Mouse (Mus musculus): ENCODE measurements around the gene Bcap29. TPM values are rescaled to one million over a fixed set of nuclear protein-coding genes. Genes with fewer than 3 reads are reported as not detected.

The Bcap29 gene
- polyA plus RNA-seq (2014; fragmentation: Nextera tagmentation; extraction: Ambion mirVana) = 27.8 and 32.7 TPM in 2 replicates

DNA sequence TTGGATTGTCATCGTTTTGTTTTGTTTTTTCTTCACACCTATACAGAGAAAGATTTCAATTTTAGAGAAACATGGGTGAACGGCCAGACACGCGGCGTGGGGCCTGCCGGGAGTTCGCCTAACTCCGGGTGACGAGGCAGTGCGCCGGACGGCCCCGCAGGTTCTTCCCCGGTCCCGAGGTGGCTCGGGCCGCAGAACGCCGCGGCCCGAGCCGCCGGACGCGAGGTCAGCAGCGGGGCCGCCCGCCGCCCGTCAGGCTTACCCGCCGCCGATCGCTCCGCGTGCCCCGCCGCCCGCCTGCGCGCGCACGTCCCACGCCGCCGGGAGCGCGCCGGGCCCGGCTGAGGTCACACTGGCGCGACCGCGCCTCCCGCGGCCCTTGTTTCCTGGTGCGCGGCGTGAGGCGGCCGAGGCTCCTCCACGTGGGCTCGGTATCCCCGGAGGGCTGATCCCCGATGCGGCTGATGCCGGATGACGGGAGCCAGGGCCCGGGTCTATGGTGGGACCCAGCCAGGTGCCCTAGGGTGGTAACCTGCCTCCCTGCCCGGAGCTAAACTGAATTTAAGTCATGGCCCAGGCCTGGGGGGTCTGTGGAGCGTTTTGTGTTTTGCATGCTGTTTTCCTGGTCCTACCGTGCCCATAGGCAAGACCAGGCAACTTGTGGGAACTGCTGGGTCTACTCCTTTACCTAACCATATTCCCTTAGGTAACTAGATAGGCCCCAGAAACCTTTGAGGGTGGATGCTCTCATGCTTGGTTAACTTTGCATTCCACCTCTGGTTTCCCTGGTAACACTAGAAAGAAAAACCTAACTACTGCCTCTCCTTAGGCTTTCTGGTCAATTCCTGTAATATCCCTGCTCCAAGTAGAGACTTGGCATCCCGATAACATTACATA is at the start of gene Bcap29:
TSS of gene Bcap29 (minus strand) at position 316 of the 897 bp plus-strand sequence.
- DNase-seq (ENCODE audit: low spot score) (peak; percentile 71), ATAC-seq (peak; percentile 87)
- Histone ChIP-seq H3K4me2 (ENCODE audit: low read length) (peak within 1 kb of the TSS; percentile 79), H3K4me3 (ENCODE audit: low read depth, low read length) (peak within 1 kb of the TSS; percentile 60), H3K9me3 (replicated peaks; ENCODE audit: control insufficient read depth, low read length) (no peaks in the 10 kb centered on the region), H3K4me1 (ENCODE audit: control insufficient read depth, insufficient read depth, low read length) (peaks cover 5% of the 10 kb centered on the region; the same call in 1 of the 2 replicates), H3K9ac (ENCODE audit: low read length) (peak within 1 kb of the TSS; percentile 85), H3K27ac (ENCODE audit: low read depth, low read length) (peak within 1 kb of the TSS; percentile 55; the same call in 1 of the 2 replicates), H3K27me3 (replicated peaks; ENCODE audit: control insufficient read depth, insufficient read depth, low read length) (no peaks in the 10 kb centered on the region), H3K36me3 (ENCODE audit: control insufficient read depth, insufficient read depth, low read length) (no peaks in the 10 kb centered on the region)
- 2% methylated on average over 68 of the region's 73 CpGs for WGBS

DNA sequence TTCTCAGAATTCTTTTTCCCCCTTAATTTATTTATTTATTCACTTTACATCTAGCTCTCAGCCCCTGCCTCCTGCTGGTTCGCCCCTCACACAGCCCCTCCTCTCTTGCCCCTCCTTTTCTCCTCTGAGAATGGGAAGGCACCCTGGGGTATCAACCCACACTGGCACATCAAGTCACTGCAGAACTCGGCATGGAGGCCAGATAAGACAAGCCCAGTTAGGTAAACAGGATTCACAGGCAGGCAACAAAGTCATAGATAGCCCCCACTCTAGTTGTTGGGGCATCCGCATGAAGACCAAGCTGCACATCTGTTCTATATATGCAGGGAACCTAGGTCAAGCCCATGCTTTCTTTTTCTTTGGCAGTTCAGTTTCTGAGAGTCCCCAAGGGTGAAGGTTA is 32.7 kb upstream of the Bcap29 start:
- DNase-seq (ENCODE audit: low spot score) (no peak), ATAC-seq (no peak)
- Histone ChIP-seq H3K4me2 (ENCODE audit: low read length) (no peak overlapping the region), H3K9me3 (replicated peaks; ENCODE audit: control insufficient read depth, low read length) (no peaks in the 10 kb centered on the region), H3K36me3 (ENCODE audit: control insufficient read depth, insufficient read depth, low read length) (peaks cover 22% of the 10 kb centered on the region; the same call in 1 of the 2 replicates), H3K4me1 (ENCODE audit: control insufficient read depth, insufficient read depth, low read length) (no peaks in the 10 kb centered on the region), H3K27ac (ENCODE audit: low read depth, low read length) (no peak overlapping the region), H3K4me3 (ENCODE audit: low read depth, low read length) (no peak overlapping the region), H3K27me3 (replicated peaks; ENCODE audit: control insufficient read depth, insufficient read depth, low read length) (no peaks in the 10 kb centered on the region), H3K9ac (ENCODE audit: low read length) (no peak overlapping the region)
- 68% methylated on average over 3 of the region's 3 CpGs for WGBS

DNA sequence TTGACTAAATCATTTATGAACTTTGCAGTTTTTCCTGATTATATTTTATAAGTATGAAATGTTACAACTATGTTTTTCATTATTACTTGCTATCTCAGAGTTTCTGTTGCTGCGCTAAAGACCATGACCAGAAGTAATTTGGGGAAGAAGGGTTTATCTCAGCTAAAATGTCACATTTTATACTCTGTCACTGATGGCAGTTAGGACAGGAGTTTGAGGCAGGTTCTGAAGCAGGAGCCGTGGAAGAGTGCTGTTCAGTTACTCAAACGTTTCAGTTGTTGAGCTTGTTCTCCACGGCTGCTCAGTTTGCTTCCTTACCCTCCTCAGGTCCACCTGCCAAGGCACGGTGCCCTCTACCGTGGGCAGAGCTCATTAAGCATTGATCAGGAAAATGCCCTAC is 31.5 kb upstream of the Bcap29 start:
- Histone ChIP-seq H3K27ac (ENCODE audit: low read depth, low read length) (no peak overlapping the region), H3K4me2 (ENCODE audit: low read length) (no peak overlapping the region), H3K9me3 (replicated peaks; ENCODE audit: control insufficient read depth, low read length) (no peaks in the 10 kb centered on the region), H3K27me3 (replicated peaks; ENCODE audit: control insufficient read depth, insufficient read depth, low read length) (no peaks in the 10 kb centered on the region), H3K4me3 (ENCODE audit: low read depth, low read length) (no peak overlapping the region), H3K36me3 (ENCODE audit: control insufficient read depth, insufficient read depth, low read length) (peaks cover 21% of the 10 kb centered on the region; the same call in 1 of the 2 replicates), H3K9ac (ENCODE audit: low read length) (no peak overlapping the region), H3K4me1 (ENCODE audit: control insufficient read depth, insufficient read depth, low read length) (no peaks in the 10 kb centered on the region)
- 70% methylated on average over 6 of the region's 6 CpGs for WGBS
- ATAC-seq (no peak), DNase-seq (ENCODE audit: low spot score) (no peak)

DNA sequence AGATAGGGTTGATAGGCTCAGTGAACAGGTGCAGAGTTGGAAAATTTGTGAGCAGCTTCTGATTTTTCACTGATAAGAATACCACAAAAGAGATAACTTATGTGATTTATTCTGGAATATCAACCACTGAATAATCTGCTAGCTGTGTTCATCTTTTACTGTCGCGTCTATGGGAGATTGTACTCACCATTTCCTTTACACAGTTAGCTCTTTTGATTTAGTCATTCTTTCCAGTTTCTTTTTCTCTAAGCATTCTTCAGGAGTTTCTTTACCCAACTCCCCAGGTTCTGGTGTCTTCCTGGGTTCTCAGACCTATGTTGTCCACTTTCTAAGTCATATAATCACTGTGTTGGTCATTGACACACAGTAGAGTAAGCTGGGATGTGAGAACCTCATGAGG is 22.4 kb upstream of the Bcap29 start:
- H3K36me3 ChIP-seq (ENCODE audit: control insufficient read depth, insufficient read depth, low read length) = no peaks in the 10 kb centered on the region
- no peak overlapping the region for H3K4me3 ChIP-seq (ENCODE audit: low read depth, low read length)
- no peak overlapping the region for H3K4me2 ChIP-seq (ENCODE audit: low read length)
- no peaks in the 10 kb centered on the region for H3K9me3 ChIP-seq (replicated peaks; ENCODE audit: control insufficient read depth, low read length)
- no peak overlapping the region for H3K9ac ChIP-seq (ENCODE audit: low read length)
- no peak for ATAC-seq
- H3K27me3 ChIP-seq (replicated peaks; ENCODE audit: control insufficient read depth, insufficient read depth, low read length) = no peaks in the 10 kb centered on the region
- DNase-seq (ENCODE audit: low spot score) = no peak
- H3K4me1 ChIP-seq (ENCODE audit: control insufficient read depth, insufficient read depth, low read length) = peaks cover 3% of the 10 kb centered on the region; the same call in 1 of the 2 replicates
- 95% methylated on average over 2 of the region's 2 CpGs for WGBS
- no peak overlapping the region for H3K27ac ChIP-seq (ENCODE audit: low read depth, low read length)

DNA sequence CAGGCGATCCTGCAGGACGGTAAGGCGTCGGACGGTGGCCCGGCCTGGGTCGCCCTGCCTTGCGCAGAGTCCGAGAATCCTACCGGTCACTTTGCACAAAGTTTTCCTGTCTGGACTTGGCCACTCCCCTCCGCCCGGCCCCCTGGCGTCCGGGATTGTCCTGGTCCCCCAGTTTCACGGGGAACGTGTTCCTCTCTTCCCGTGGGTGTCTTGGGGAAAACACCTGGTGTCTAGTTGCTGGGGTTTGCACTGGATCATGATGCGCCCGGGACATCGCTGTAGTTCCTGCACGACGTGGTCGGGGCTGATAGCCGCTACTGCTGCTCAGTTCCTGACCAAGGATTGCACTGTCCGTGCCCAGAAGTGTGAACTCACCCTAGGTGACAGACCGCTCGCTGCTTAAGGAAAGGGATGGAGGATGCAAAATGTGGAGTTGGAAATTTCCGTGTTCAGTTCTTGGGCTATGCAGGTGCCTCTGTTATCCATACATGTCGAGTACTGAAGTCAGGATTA is 20.6 kb upstream of the Bcap29 start:
- ATAC-seq (no peak; the same call in none of the 2 replicates), DNase-seq (ENCODE audit: low spot score) (no peak)
- Histone ChIP-seq H3K4me3 (ENCODE audit: low read depth, low read length) (peak overlapping the region; percentile 89), H3K4me1 (ENCODE audit: control insufficient read depth, insufficient read depth, low read length) (peaks cover 3% of the 10 kb centered on the region; the same call in 1 of the 2 replicates), H3K36me3 (ENCODE audit: control insufficient read depth, insufficient read depth, low read length) (no peaks in the 10 kb centered on the region), H3K27ac (ENCODE audit: low read depth, low read length) (peak overlapping the region; percentile 65; the same call in 1 of the 2 replicates), H3K9me3 (replicated peaks; ENCODE audit: control insufficient read depth, low read length) (no peaks in the 10 kb centered on the region), H3K4me2 (ENCODE audit: low read length) (peak overlapping the region; percentile 81), H3K27me3 (replicated peaks; ENCODE audit: control insufficient read depth, insufficient read depth, low read length) (no peaks in the 10 kb centered on the region), H3K9ac (ENCODE audit: low read length) (peak overlapping the region; percentile 82)
- under 1% methylated on average over 29 of the region's 29 CpGs for WGBS

DNA sequence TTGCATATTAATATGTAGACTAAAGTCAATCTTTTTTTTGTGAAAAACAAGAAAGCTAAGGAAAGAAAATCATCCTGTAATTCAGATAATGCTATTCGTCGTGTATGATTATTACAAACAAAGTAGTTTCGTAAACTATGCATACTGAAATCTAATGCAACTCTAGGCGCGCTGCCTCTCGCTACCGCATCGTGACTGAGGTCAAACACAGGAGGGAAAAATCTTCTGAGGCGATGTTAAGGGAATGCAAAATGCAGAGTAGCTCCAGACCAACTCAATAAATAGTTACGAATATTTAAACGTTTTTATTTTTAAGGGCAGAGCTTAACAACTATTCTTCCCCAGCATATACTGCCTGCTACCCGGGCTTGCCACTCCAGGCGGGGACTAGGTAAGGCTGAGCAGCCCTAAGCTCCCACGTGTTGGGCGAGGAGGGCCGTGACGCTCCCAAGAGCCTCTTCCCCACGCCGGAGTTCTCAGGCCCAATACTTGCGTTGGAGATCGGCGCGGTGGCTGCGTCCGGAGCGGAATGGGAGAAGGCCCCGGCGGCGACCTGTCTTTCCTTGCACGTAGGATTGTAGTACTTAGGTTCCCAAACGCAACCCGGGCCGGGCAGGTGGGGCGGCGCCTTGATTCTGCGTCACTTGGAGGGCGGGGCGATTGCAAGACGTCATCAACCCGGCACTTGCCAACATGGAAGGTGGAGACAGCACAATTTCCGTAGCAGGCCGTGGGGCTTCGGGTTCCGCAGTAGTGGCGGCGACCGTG is 19.9 kb upstream of the Bcap29 start, which contains the start of the genes Dus4l and Cog5:
TSS of gene Dus4l (minus strand) at position 630 of the 768 bp plus-strand sequence.
TSS of gene Cog5 (plus strand) at position 673 of the 768 bp plus-strand sequence.
- H3K9me3 ChIP-seq (replicated peaks; ENCODE audit: control insufficient read depth, low read length) = no peaks in the 10 kb centered on the region
- ATAC-seq (peak; percentile 98), DNase-seq (ENCODE audit: low spot score) (peak; percentile 91)
- peaks cover 3% of the 10 kb centered on the region; the same call in 1 of the 2 replicates for H3K4me1 ChIP-seq (ENCODE audit: control insufficient read depth, insufficient read depth, low read length)
- H3K4me2 ChIP-seq (ENCODE audit: low read length) = peak within 1 kb of the TSS; percentile 81
- peak within 1 kb of the TSS; percentile 65 for H3K27ac ChIP-seq (ENCODE audit: low read depth, low read length)
- no peaks in the 10 kb centered on the region for H3K27me3 ChIP-seq (replicated peaks; ENCODE audit: control insufficient read depth, insufficient read depth, low read length)
- H3K4me3 ChIP-seq (ENCODE audit: low read depth, low read length) = peak within 1 kb of the TSS; percentile 89
- H3K36me3 ChIP-seq (ENCODE audit: control insufficient read depth, insufficient read depth, low read length) = no peaks in the 10 kb centered on the region
- under 1% methylated on average over 47 of the region's 47 CpGs for WGBS
- H3K9ac ChIP-seq (ENCODE audit: low read length) = peak within 1 kb of the TSS; percentile 82

DNA sequence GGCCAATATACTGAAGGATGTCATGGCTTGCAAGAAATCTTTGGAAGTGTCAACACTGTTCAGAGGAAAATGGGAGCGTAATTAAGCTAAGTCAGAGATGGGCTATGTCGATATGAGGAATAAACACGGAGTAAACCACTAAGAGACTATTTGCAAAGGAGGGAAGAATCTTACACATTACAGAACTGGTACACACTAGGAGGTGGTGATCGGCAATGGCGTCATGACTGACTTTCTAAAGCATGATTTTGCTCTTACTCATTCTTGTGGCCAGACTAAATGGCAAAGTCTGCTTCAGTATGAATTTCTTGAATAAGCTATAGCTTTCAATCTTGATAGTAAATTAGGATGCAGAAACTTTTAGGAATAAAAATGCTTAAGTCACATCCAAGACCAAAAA is 19.2 kb upstream of the Bcap29 start:
- DNase-seq (ENCODE audit: low spot score) = no peak
- no peak overlapping the region for H3K27ac ChIP-seq (ENCODE audit: low read depth, low read length)
- no peak overlapping the region for H3K9ac ChIP-seq (ENCODE audit: low read length)
- no peak for ATAC-seq
- H3K27me3 ChIP-seq (replicated peaks; ENCODE audit: control insufficient read depth, insufficient read depth, low read length) = no peaks in the 10 kb centered on the region
- WGBS = 74% methylated on average over 5 of the region's 5 CpGs
- H3K36me3 ChIP-seq (ENCODE audit: control insufficient read depth, insufficient read depth, low read length) = no peaks in the 10 kb centered on the region
- no peaks in the 10 kb centered on the region for H3K9me3 ChIP-seq (replicated peaks; ENCODE audit: control insufficient read depth, low read length)
- H3K4me3 ChIP-seq (ENCODE audit: low read depth, low read length) = peak overlapping the region; percentile 89; the same call in 1 of the 2 replicates
- peaks cover 3% of the 10 kb centered on the region; the same call in 1 of the 2 replicates for H3K4me1 ChIP-seq (ENCODE audit: control insufficient read depth, insufficient read depth, low read length)
- peak overlapping the region; percentile 81 for H3K4me2 ChIP-seq (ENCODE audit: low read length)

DNA sequence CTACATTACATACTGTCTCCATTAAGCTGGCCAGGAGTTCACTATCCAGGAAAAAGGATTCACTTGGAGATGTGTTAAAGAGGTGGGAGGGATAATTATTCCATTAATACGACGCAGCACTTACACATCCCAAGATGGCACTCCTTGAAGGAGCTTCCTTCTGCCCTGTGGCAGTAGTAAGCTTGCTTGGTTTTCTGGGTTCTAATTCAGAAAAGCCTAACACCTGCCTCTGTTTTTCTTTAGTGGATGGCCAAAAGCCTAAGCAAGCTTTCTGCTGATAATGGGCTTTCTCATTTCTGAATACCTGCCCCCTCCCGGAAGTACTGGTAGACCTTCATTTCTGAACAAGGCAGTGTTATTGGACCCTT is 766 bp upstream of the Bcap29 start:
- no peak for ATAC-seq
- H3K4me2 ChIP-seq (ENCODE audit: low read length) = peak overlapping the region; percentile 79
- H3K4me3 ChIP-seq (ENCODE audit: low read depth, low read length) = peak overlapping the region; percentile 60; the same call in 1 of the 2 replicates
- H3K36me3 ChIP-seq (ENCODE audit: control insufficient read depth, insufficient read depth, low read length) = peaks cover 2% of the 10 kb centered on the region; the same call in 1 of the 2 replicates
- peaks cover 5% of the 10 kb centered on the region; the same call in 1 of the 2 replicates for H3K4me1 ChIP-seq (ENCODE audit: control insufficient read depth, insufficient read depth, low read length)
- no peak overlapping the region for H3K27ac ChIP-seq (ENCODE audit: low read depth, low read length)
- no peak for DNase-seq (ENCODE audit: low spot score)
- no peaks in the 10 kb centered on the region for H3K9me3 ChIP-seq (replicated peaks; ENCODE audit: control insufficient read depth, low read length)
- no peak overlapping the region; the same call in 1 of the 2 replicates for H3K9ac ChIP-seq (ENCODE audit: low read length)
- H3K27me3 ChIP-seq (replicated peaks; ENCODE audit: control insufficient read depth, insufficient read depth, low read length) = no peaks in the 10 kb centered on the region
- 70% methylated on average over 3 of the region's 3 CpGs for WGBS
